Mouse (Mus musculus) lung, postnatal 0 days (tissue): ENCODE results near the gene Mapk8.

Experiments
- CTCF ChIP-seq: IDR thresholded peaks from 2 replicates; pipeline ENCODE4 v1.5.1; 2016; ENCODE audit warnings: antibody characterized with exemption, mild to moderate bottlenecking
- EP300 ChIP-seq: IDR thresholded peaks from 2 replicates; pipeline ENCODE4 v1.6.1; 2016; ENCODE audit warnings: antibody characterized with exemption, mild to moderate bottlenecking, control low read depth

GRCm38 (mm10) chr14:33447027-33447569 is at the start of gene Mapk8:
- TF ChIP-seq CTCF (peak; percentile 51), EP300 (no peak)
